Mouse (Mus musculus) embryo, embryonic 10 days (tissue): ENCODE measurements around the gene Gm10309.
"Not testable (repeated sequence)": the region's sequence is repeated elsewhere in the genome, so short reads cannot be mapped to it uniquely, and the experiment has no call there.

ENCODE experiments used
- DNase-seq: peaks from one replicate; pipeline ENCODE4 v3.0.0-alpha.2; 2015; ENCODE audit warnings: low spot score

The Gm10309 gene

DNA sequence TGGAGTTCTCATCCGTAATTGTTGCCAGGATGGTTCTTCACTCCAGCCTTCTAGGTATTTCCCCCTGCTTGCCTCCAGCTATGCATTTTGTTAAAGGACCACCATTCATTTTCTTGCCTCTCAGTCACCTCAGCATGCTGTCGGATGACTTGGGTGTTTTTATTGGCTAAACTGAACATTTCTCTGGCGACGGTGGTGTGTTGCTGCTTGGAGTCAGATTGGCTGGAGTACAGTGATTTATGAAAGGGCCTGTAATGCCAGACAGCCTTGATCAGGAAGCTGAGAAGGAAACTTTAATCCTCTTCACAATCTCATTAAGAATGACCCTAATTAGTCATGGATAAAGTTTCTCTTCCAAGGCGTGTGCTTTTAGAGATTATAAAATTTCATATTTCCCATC is 4.8 kb upstream of the Gm10309 start:
- no peak for DNase-seq

DNA sequence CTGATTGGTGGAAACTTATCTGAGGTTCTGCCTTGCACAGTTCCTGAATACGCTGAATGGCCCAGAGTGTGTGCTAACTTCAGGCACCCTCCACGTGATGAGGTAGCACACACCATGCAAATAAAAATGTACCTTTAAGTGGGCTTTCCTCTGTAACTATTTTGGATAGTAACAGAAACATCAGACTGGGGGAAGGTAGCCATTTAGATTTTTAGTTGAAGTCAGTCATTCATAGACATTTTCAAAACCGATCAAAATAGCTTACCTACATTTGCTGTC is 3.1 kb upstream of the Gm10309 start:
- no peak for DNase-seq

GRCm38 (mm10) chr17:86507342-86508211 is 2.5 kb upstream of the Gm10309 start:
- DNase-seq: no peak

GRCm38 (mm10) chr17:86506881-86507280 is 1.8 kb upstream of the Gm10309 start:
- no peak for DNase-seq

- DNase-seq: no peak
Observed at GRCm38 (mm10) chr17:86503208-86503897, 1.7 kb downstream of the Gm10309 start.

DNA sequence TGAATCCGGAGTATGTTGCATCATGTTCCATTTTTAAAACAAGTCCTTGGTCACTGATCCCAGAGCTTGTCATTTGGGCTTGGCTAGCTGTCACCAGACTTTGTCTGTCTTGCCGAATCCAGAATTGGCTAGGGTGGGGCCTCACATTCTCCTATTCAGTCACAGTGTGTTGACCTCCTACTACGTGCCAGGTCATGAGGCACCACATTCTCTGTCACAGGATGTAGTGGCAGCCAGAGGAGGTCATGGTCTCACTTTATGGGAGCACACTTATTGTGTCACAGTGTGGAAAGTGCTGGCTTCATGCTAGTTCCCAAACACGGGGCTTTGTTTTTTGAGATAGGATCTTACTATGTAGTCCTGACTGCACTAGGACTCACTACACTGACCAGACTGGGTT is 3.6 kb downstream of the Gm10309 start:
- no peak for DNase-seq

- peak; percentile 16 for DNase-seq
Observed at GRCm38 (mm10) chr17:86499359-86500045, 5.5 kb downstream of the Gm10309 start.

DNA sequence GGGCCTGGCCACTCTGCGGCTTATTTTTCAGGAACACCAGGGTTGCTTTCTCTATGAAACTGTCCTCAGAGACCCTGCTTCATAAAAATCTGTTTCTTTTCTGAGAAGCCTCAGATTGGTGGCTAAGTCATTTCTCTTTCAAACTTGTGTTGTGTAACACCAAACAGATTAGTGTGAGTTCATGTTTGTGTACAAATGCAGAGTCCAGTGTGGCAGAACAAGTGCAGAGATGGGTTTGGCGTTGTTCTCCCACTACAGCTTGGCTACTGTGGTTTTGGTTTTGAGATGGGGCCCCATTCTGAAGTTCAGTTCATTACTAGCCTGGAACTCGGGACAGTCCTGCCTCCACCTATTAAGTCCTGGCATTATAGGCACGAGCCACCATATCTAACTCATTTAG is 7.7 kb downstream of the Gm10309 start:
- DNase-seq: no peak

DNA sequence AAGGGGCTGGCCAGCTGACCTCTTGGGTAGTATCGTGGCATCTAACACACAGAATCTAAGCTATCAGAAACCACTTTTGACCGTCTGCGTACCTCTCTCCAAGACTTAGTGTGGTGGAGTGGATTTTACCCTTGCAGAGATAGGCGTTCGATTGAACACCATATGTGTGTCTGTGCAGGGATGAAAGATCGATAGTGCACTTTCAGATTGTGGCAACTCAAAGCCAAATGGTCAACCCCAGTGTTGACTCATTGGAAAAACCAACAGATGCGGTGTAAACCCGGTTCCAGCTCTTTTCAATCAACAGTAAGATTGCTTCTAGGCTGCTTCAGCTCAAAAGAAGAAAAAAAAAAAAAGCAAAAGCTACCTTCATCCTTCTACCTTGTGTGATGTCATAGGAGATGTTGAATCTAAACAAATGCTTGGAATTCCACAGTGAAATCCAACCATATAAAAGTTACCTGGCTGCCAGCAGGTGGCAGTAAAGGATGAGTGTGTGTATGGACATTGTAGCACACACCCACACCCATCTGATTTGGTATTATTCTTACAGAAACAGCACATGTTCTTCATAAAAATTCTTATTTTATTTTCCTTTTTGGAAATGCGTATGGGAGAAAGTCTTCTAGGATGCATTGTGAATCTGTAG is 8.8 kb downstream of the Gm10309 start:
- DNase-seq: peak; percentile 81

DNA sequence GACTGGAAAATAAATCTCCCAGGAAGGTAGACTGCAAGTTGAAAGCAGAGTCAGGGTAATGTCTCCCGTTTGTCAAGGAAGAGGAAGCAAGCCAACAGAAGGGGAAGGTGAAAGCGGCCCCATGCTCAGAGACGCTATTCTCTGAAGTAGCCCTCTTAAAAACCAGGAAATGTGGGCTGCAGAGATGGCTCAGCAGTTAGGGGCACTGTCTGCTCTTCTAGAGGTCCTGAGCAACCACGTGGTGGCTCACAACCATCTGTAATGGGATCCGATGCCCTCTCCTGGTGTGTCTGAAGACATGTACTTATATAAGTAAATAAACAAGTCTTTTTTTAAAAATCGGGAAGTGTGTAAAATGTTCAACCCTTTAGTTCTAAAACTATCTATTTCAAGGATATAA is 10.1 kb downstream of the Gm10309 start:
- no peak for DNase-seq

DNA sequence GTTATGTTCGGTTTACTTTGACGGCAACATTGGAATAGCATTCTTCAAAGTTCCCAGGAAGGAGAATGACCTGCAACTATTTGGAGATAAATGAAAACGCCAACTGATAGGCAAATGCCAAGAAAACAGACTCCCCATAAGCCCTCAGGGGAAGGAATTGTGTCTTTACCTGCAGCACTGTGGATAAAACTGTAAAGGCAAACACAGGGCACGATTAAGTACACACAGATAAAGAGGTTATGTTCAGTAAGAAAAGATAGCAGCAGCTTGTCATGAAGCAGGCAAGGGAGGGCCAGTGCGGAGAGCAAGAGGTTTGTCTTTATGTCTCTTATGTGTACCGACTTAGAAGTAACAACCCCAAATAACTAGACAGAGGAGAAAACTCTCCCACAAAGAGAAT is 10.5 kb downstream of the Gm10309 start:
- DNase-seq: no peak

DNA sequence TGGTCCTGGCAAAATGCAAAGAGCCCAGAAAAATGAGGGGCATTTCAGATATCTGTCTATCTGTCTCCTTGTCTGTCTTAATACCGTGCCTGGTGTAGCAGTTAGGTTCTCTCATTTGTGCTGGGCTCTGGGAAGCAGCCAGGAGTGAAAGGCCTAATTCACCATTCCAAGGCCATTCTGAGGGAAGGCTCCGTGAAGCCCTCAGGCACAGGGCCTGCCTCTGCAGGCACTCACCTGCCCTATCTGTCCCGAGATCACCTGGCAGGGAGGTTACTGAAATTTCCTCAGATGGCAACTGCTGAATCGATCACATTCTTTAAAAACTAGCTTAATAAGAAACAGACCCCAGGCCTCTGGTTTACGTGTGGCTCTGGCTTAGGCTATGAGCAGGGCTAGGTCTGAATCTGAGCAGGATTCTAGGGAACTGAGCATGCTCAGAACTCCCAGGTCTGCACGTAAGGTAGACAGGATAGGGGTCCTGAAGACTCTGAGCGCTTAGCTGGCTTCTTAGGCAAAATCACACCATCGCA is 11.1 kb downstream of the Gm10309 start:
- DNase-seq: peak; percentile 8

DNA sequence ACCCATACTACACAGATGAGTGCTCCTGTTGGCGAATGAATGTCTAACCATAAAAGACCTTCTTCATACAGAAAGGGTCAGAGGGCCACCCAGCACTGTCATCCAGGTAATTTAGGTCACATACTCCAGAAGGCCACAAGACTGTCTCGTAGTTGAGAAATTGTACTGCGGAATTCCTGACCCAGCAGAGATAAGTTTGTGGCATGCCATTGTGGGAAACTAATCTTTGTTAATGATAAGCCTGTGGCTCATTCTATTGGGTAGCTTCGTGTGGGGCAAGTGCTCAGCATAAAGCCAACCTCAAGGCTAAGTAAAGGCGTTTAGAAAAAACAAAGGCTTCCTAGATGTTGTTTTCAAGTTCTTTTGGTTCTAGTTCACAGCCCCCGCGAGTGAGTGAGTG is 12.7 kb downstream of the Gm10309 start:
- no peak for DNase-seq

DNA sequence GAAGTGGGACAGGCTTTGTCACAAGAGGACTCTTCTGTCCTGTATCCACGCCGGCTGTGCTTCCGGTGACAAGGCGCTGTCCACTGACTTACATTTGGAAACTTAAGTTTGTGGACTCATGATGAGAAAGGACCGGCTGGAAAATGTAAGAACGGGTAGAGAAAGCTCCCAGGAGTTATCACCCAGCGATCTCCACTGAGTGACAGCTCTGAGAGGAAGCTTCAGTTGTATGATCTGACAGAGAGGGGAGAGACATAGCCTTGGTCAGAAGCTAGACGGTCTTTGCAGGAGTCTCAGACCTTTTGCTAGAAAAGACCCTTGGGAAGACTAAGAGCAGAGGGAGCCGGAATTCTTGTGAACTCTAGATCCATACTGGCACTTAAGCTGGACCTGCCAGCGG is 15.2 kb downstream of the Gm10309 start:
- no peak for DNase-seq

GRCm38 (mm10) chr17:86487450-86487849 is 17.6 kb downstream of the Gm10309 start:
- no peak for DNase-seq

GRCm38 (mm10) chr17:86486657-86487056 is 18.4 kb downstream of the Gm10309 start:
- DNase-seq: no peak

GRCm38 (mm10) chr17:86484087-86484737 is 20.8 kb downstream of the Gm10309 start:
- DNase-seq: peak; percentile 79

GRCm38 (mm10) chr17:86482675-86483074 is 22.4 kb downstream of the Gm10309 start:
- DNase-seq: no peak

GRCm38 (mm10) chr17:86479406-86479805 is 25.6 kb downstream of the Gm10309 start:
- DNase-seq: no peak

- not testable (repeated sequence) for DNase-seq
Observed at GRCm38 (mm10) chr17:86477401-86477800, 27.6 kb downstream of the Gm10309 start.

GRCm38 (mm10) chr17:86476674-86477073 is 28.4 kb downstream of the Gm10309 start:
- no peak for DNase-seq

GRCm38 (mm10) chr17:86471684-86472083 is 33.3 kb downstream of the Gm10309 start:
- peak; percentile 63 for DNase-seq
